Mouse (Mus musculus) forebrain, embryonic 13.5 days (tissue): ENCODE measurements at regions not wholly inside any gene's neighbourhood (a gene's known extent, or its start where the extent isn't known, plus 50 kb on each side); places are given as distances from the start of the nearest gene placed in this dataset.

Source experiments
- ATAC-seq: fragments of 200-750 bp; cut with Nextera tagmentation; 2 replicates; pipeline ENCODE4 v1.8.0; 2017
- H3K27ac ChIP-seq: fragments of 300-500 bp; sonication (generic); 2 replicates; pipeline ENCODE4 v1.5.1; 2015; ENCODE audit warnings: inconsistent platforms, mild to moderate bottlenecking, moderate library complexity
- H3K27me3 ChIP-seq: fragments of 300-500 bp; sonication (generic); 2 replicates; pipeline ENCODE4 v1.6.1; 2015; ENCODE audit warnings: mild to moderate bottlenecking, inconsistent platforms
- H3K36me3 ChIP-seq: fragments of 300-500 bp; sonication (generic); 2 replicates; pipeline ENCODE4 v1.6.1; 2015; ENCODE audit warnings: mild to moderate bottlenecking, inconsistent platforms; ENCODE audit not compliant: poor library complexity, severe bottlenecking
- H3K4me1 ChIP-seq: fragments of 300-500 bp; sonication (generic); 2 replicates; pipeline ENCODE4 v1.6.1; 2015; ENCODE audit warnings: inconsistent platforms
- H3K4me2 ChIP-seq: fragments of 300-500 bp; sonication (generic); 2 replicates; pipeline ENCODE4 v1.6.1; 2015; ENCODE audit warnings: inconsistent platforms, mild to moderate bottlenecking, moderate library complexity
- H3K4me3 ChIP-seq: fragments of 300-500 bp; sonication (generic); 2 replicates; pipeline ENCODE4 v1.5.1; 2015; ENCODE audit warnings: mild to moderate bottlenecking, inconsistent platforms
- H3K9ac ChIP-seq: fragments of 300-500 bp; sonication (generic); 2 replicates; pipeline ENCODE4 v1.6.1; 2015; ENCODE audit warnings: mild to moderate bottlenecking, inconsistent platforms
- H3K9me3 ChIP-seq: fragments of 300-500 bp; sonication (generic); replicated peaks from 2 replicates; pipeline ENCODE4 v1.6.1; 2016; ENCODE audit warnings: inconsistent platforms
- WGBS: fragments of 180-500 bp; shearing (Covaris S2); methylation state at CpG from one replicate; pipeline ENCODE4 v1.1.7; 2015; 5-methylcytosine and 5-hydroxymethylcytosine counted together

DNA sequence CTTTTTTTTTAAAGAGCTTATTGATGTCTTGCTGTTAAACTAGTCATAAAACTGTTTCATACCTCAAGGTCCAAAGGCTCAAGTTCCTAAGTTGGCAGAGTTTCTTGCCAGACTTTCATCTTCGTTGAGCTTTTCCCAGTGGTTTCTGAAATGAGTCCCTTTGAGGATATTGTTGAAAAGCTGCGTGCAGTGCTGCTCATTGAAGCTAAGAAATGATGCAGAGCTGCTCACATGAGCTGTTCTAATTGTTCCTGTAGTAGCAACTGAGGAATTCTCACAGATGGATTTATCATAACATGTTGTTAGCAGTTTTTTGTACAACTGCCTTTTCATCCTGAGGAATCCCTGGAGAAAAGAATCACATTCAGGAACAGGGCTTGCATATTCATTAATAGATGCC, 249.3 kb downstream of the Col11a1 start:
- Histone ChIP-seq H3K4me1 (no peaks in the 10 kb centered on the region), H3K9ac (no peak overlapping the region), H3K36me3 (no peaks in the 10 kb centered on the region), H3K4me2 (no peak overlapping the region), H3K9me3 (no peaks in the 10 kb centered on the region), H3K27ac (no peak overlapping the region), H3K27me3 (no peaks in the 10 kb centered on the region), H3K4me3 (no peak overlapping the region)
- WGBS = 25% methylated on average over 2 of the region's 2 CpGs
- ATAC-seq = no peak

- ATAC-seq = no peak
- no peak overlapping the region for H3K4me2 ChIP-seq
- H3K27me3 ChIP-seq = no peaks in the 10 kb centered on the region
- no peaks in the 10 kb centered on the region for H3K4me1 ChIP-seq
- 96% methylated on average over 1 of the region's 1 CpGs for WGBS
- H3K9ac ChIP-seq = no peak overlapping the region
- H3K4me3 ChIP-seq = no peak overlapping the region
- H3K9me3 ChIP-seq = no peaks in the 10 kb centered on the region
- no peak overlapping the region for H3K27ac ChIP-seq
- no peaks in the 10 kb centered on the region for H3K36me3 ChIP-seq
These were observed 289.1 kb downstream of the Col11a1 start for GRCm38 (mm10) chr3:114319444-114319843.

- Histone ChIP-seq H3K9me3 (no peaks in the 10 kb centered on the region), H3K27me3 (no peaks in the 10 kb centered on the region), H3K9ac (no peak overlapping the region), H3K27ac (no peak overlapping the region), H3K4me1 (no peaks in the 10 kb centered on the region), H3K4me3 (no peak overlapping the region), H3K4me2 (no peak overlapping the region), H3K36me3 (no peaks in the 10 kb centered on the region)
- no peak for ATAC-seq
These were observed 304.0 kb downstream of the Col11a1 start for GRCm38 (mm10) chr3:114334334-114334733.

- Histone ChIP-seq H3K9ac (no peak overlapping the region), H3K36me3 (no peaks in the 10 kb centered on the region), H3K27me3 (no peaks in the 10 kb centered on the region), H3K4me2 (no peak overlapping the region), H3K27ac (no peak overlapping the region), H3K4me3 (no peak overlapping the region), H3K4me1 (no peaks in the 10 kb centered on the region), H3K9me3 (no peaks in the 10 kb centered on the region)
- WGBS = 93% methylated on average over 2 of the region's 2 CpGs
- ATAC-seq = peak; percentile 81; the same call in 1 of the 2 replicates
These were observed 313.4 kb downstream of the Col11a1 start for GRCm38 (mm10) chr3:114343714-114344113.

- no peaks in the 10 kb centered on the region for H3K36me3 ChIP-seq
- no peaks in the 10 kb centered on the region for H3K4me1 ChIP-seq
- no peak overlapping the region for H3K4me2 ChIP-seq
- no peak overlapping the region for H3K27ac ChIP-seq
- H3K9ac ChIP-seq = no peak overlapping the region
- H3K4me3 ChIP-seq = no peak overlapping the region
- H3K27me3 ChIP-seq = no peaks in the 10 kb centered on the region
- peak; percentile 77; the same call in 1 of the 2 replicates for ATAC-seq
- WGBS = 34% methylated on average over 5 of the region's 5 CpGs
- H3K9me3 ChIP-seq = no peaks in the 10 kb centered on the region
These were observed 349.7 kb downstream of the Col11a1 start for GRCm38 (mm10) chr3:114380044-114380443.

- H3K27ac ChIP-seq = no peak overlapping the region
- H3K4me2 ChIP-seq = no peak overlapping the region
- no peaks in the 10 kb centered on the region for H3K36me3 ChIP-seq
- no peak overlapping the region for H3K4me3 ChIP-seq
- H3K4me1 ChIP-seq = no peaks in the 10 kb centered on the region
- no peaks in the 10 kb centered on the region for H3K27me3 ChIP-seq
- ATAC-seq = no peak
- H3K9me3 ChIP-seq = no peaks in the 10 kb centered on the region
- WGBS = 83% methylated on average over 3 of the region's 3 CpGs
- no peak overlapping the region for H3K9ac ChIP-seq
These were observed 373.1 kb downstream of the Col11a1 start for GRCm38 (mm10) chr3:114403467-114403866.
